ENCODE assay signal across 15 mouse cellular contexts in the genomic region with DNA sequence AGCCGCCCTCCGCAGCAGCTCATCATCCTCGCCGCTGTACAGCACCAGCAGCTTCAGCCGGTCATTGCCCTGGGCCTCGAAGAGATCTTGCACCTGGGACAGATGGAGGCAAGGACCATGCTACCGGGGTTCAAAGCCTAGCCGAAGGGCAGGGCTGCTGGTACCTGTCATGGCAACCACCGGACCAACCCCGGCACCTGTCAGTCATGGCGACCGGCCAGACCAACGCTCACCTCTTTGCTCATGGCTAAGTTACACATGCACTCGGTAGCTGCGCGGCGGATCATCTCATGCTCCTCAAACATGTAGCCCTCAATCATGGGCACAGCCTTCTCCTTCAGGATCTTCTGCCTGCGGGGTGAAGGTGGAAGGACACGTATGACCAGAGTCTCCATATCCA.
"Had no signal": no experiment of that assay in that cellular context is flagged by ENCODE, and none has a peak within 500 bp of the region (broad histone marks: within the 10 kb centered on the region; RNA-seq: fewer than 3 reads in every experiment).

No protein-coding gene starts in this region.

- H3K9ac ChIP-seq: kidney, embryonic 15.5 days; liver, embryonic 15.5 days; midbrain, embryonic 15.5 days; neural tube, embryonic 13.5 days had no signal

- H3K4me2 ChIP-seq: kidney, embryonic 15.5 days; liver, embryonic 15.5 days; midbrain, embryonic 11.5 days; midbrain, embryonic 15.5 days; neural tube, embryonic 13.5 days had no signal

- H3K27ac ChIP-seq: left cerebral cortex, adult 2 months; limb, embryonic 10.5 days; liver, embryonic 15.5 days; neural tube, embryonic 13.5 days had no signal

- H3K4me3 ChIP-seq: kidney, embryonic 15.5 days; left cerebral cortex, adult 2 months; limb, embryonic 10.5 days; liver, embryonic 15.5 days; midbrain, embryonic 15.5 days; neural tube, embryonic 13.5 days had no signal

- H3K9me3 ChIP-seq: kidney, embryonic 15.5 days; limb, embryonic 10.5 days; liver, embryonic 15.5 days; midbrain, embryonic 15.5 days; neural tube, embryonic 13.5 days had no signal

- H3K27me3 ChIP-seq: kidney, embryonic 15.5 days; liver, embryonic 15.5 days; midbrain, embryonic 15.5 days; neural tube, embryonic 13.5 days had no signal

- ATAC-seq: lung, postnatal 0 days; midbrain, embryonic 15.5 days had no signal

- DNase-seq: kidney, postnatal 14 days; lung, adult 2 months; lung, postnatal 36 days; retina, postnatal 1 day; right cerebral cortex, postnatal 4 days; spleen, adult 18-20 months; thymus, postnatal 36 days had no signal
